Mouse (Mus musculus) spleen, adult 2 months (tissue): Measurements from ENCODE around the gene Npdc1.

Experiments used
- CTCF ChIP-seq: fragments of 200-500 bp; IDR thresholded peaks from 2 replicates; pipeline ENCODE4 v1.5.1; 2011; ENCODE audit warnings: mild to moderate bottlenecking, inconsistent platforms; ENCODE audit not compliant: insufficient read depth, insufficient read length, insufficient replicate concordance; ENCODE audit errors: extremely low read depth
- POLR2A ChIP-seq: fragments of 200-500 bp; IDR thresholded peaks from 2 replicates; pipeline ENCODE4 v1.6.1; 2011; ENCODE audit warnings: low read depth, low read length, inconsistent platforms

DNA sequence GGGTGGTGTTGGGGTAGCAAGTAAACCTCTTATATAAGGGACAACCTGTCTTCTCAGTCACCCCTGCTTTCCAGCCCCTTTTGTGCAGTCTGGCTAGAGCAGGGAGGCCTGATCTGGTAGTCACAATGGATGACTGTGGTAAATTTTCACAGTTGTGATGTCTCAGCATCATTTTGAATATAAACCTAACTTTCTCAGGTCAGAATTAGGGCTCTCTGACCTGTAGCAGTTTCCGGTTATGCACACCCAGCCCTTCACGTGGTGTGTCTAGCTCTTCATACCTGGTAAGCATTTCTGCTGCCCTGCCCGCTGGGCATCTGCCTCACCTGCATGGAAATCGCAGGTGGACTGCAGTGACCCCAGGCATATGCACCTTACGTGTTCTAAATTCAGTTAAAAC, 28.1 kb downstream of the Npdc1 start:
- TF ChIP-seq POLR2A (no peak), CTCF (no peak)
